Mouse (Mus musculus): ENCODE measurements around the gene Ak2.

DNA sequence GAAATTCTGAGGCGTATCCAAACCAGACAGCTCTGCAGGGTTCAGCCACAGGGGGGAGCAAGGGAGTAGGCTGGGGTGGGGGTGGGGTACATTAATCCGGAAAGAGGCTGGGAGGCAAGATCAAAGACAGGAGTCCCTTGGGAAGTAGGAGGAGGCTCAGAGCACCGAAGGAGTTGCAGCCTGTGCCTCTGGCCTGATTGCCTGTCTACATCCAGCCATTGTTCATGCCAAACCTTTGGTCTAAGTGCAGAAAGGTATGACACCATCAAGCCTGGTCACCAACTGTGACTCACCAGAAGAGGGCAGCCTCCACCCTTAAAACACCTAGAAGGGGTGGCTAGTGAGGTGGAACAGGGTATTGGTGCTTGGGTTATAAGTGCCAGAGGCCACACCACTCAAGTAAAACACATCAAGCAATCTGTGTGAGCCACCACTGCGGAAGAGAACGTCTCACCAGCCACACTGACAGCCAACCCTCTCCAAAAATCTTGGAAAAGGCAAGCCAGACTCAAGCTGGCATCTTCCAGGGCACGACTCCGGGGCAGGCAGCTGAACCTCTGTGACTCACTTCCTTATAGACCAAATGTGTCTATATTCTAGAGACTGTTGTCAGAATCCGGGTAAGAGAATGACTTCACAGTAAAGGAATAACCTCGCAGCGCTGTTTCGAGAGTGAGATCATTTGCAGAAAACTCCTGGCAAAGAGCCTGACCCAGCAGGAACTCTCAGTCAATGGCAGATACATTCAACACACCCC, 34.4 kb upstream of the Ak2 start:
- TF ChIP-seq CTCF (IDR thresholded peaks at IDR 0.05; ENCODE audit: borderline replicate concordance, control insufficient read depth, extremely low read depth, insufficient read depth, low read length, poor library complexity) = peak; percentile 55; the same call in 1 of the 2 replicates
- no peak for TF ChIP-seq POLR2A (IDR thresholded peaks at IDR 0.05; ENCODE audit: control insufficient read depth, extremely low read depth, insufficient read depth, low read length, poor library complexity)
